Mouse (Mus musculus) E14TG2a.4 (cell line): ENCODE results near the gene Ociad1.

Source experiments
- CTCF ChIP-seq: conservative IDR thresholded peaks from 2 replicates; pipeline ENCODE4 v1.5.1; 2014; ENCODE audit warnings: low read length
- NANOG ChIP-seq: IDR thresholded peaks from 2 replicates; pipeline ENCODE4 v1.6.1; 2014; ENCODE audit warnings: borderline replicate concordance, low read length, mixed read lengths

GRCm38 (mm10) chr5:73339779-73340722 is 47.5 kb downstream of the Ociad1 start:
- TF ChIP-seq CTCF: no peak
- TF ChIP-seq NANOG: no peak
